Mouse (Mus musculus): Measurements from ENCODE around the gene Gm10722. TPM values are rescaled to one million over a fixed set of nuclear protein-coding genes. Genes with fewer than 3 reads are reported as not detected.
"Not testable (repeated sequence)": the region's sequence is repeated elsewhere in the genome, so short reads cannot be mapped to it uniquely, and the experiment has no call there.

Gm10722 gene
- polyA plus RNA-seq (2016; fragmentation: Nextera tagmentation; extraction: Ambion mirVana): not detected in 2 replicates

- H3K27ac ChIP-seq (ENCODE audit: poor library complexity, severe bottlenecking); ATAC-seq (ENCODE audit: insufficient number of reproducible peaks, low FRiP score): not testable (repeated sequence)
- 66% methylated on average over 12 of the region's 12 CpGs for whole genome bisulfite sequencing
Measured at GRCm38 (mm10) chr9:3000445-3000972, at the start of gene Gm10722. Gm10722 (plus strand) TSS chr9:3000922.

GRCm38 (mm10) chr9:3001006-3001405 lies 284 bp downstream of the Gm10722 start:
- H3K27ac ChIP-seq (ENCODE audit: poor library complexity, severe bottlenecking); H3K4me3 ChIP-seq; H3K4me1 ChIP-seq (replicated peaks); H3K9ac ChIP-seq; H3K9me3 ChIP-seq (replicated peaks); H3K4me2 ChIP-seq; ATAC-seq (ENCODE audit: insufficient number of reproducible peaks, low FRiP score); H3K36me3 ChIP-seq; H3K27me3 ChIP-seq (replicated peaks): not testable (repeated sequence)
- 61% methylated on average over 8 of the region's 8 CpGs for WGBS

More at GRCm38 (mm10) chr9:3000445-3000972, at the start of gene Gm10722:
- not testable (repeated sequence) for H3K36me3 ChIP-seq; H3K9me3 ChIP-seq (replicated peaks); H3K27me3 ChIP-seq (replicated peaks); H3K4me3 ChIP-seq; H3K4me2 ChIP-seq; H3K9ac ChIP-seq; H3K4me1 ChIP-seq (replicated peaks)

GRCm38 (mm10) chr9:3001948-3002659 lies 1.4 kb downstream of the Gm10722 start:
- WGBS: 64% methylated on average over 9 of the region's 11 CpGs
- H3K27me3 ChIP-seq (replicated peaks); H3K4me1 ChIP-seq (replicated peaks); H3K4me3 ChIP-seq; H3K9ac ChIP-seq; H3K4me2 ChIP-seq; H3K9me3 ChIP-seq (replicated peaks); H3K36me3 ChIP-seq: not testable (repeated sequence)
- H3K27ac ChIP-seq (ENCODE audit: poor library complexity, severe bottlenecking): 0 out of 2 replicates have a peak overlapping the region, but pooled peaks have one; percentile 0
- peak; percentile 86 for ATAC-seq (ENCODE audit: insufficient number of reproducible peaks, low FRiP score)

GRCm38 (mm10) chr9:3002794-3003396 lies 2.2 kb downstream of the Gm10722 start, which contains the start of gene Gm11168:
Gm11168 (plus strand) TSS chr9:3003346.
- H3K4me2 ChIP-seq; H3K4me1 ChIP-seq (replicated peaks); H3K9me3 ChIP-seq (replicated peaks); H3K27me3 ChIP-seq (replicated peaks); H3K4me3 ChIP-seq; H3K36me3 ChIP-seq; ATAC-seq (ENCODE audit: insufficient number of reproducible peaks, low FRiP score); H3K9ac ChIP-seq: not testable (repeated sequence)
- 69% methylated on average over 6 of the region's 14 CpGs for WGBS
- 0 out of 2 replicates have a peak within 1 kb of the TSS, but pooled peaks have one; percentile 0 for H3K27ac ChIP-seq (ENCODE audit: poor library complexity, severe bottlenecking)

- not testable (repeated sequence) for H3K4me1 ChIP-seq (replicated peaks); H3K36me3 ChIP-seq; ATAC-seq (ENCODE audit: insufficient number of reproducible peaks, low FRiP score); H3K27me3 ChIP-seq (replicated peaks); H3K9ac ChIP-seq; H3K27ac ChIP-seq (ENCODE audit: poor library complexity, severe bottlenecking); H3K4me3 ChIP-seq; H3K9me3 ChIP-seq (replicated peaks); H3K4me2 ChIP-seq
- WGBS: 76% methylated on average over 1 of the region's 5 CpGs
Measured at GRCm38 (mm10) chr9:3006179-3006578, 5.5 kb downstream of the Gm10722 start.

GRCm38 (mm10) chr9:3006636-3007035 lies 5.9 kb downstream of the Gm10722 start:
- not testable (repeated sequence) for H3K9me3 ChIP-seq (replicated peaks); H3K4me2 ChIP-seq; H3K4me3 ChIP-seq; H3K27me3 ChIP-seq (replicated peaks); H3K4me1 ChIP-seq (replicated peaks); H3K36me3 ChIP-seq; H3K27ac ChIP-seq (ENCODE audit: poor library complexity, severe bottlenecking); H3K9ac ChIP-seq
- peak; percentile 79 for ATAC-seq (ENCODE audit: insufficient number of reproducible peaks, low FRiP score)
- 66% methylated on average over 8 of the region's 8 CpGs for WGBS

GRCm38 (mm10) chr9:3007272-3007671 lies 6.5 kb downstream of the Gm10722 start:
- ATAC-seq (ENCODE audit: insufficient number of reproducible peaks, low FRiP score); H3K4me3 ChIP-seq; H3K9me3 ChIP-seq (replicated peaks); H3K4me2 ChIP-seq; H3K4me1 ChIP-seq (replicated peaks); H3K36me3 ChIP-seq; H3K27me3 ChIP-seq (replicated peaks); H3K9ac ChIP-seq; H3K27ac ChIP-seq (ENCODE audit: poor library complexity, severe bottlenecking): not testable (repeated sequence)
- 76% methylated on average over 8 of the region's 9 CpGs for WGBS

- H3K36me3 ChIP-seq; H3K27me3 ChIP-seq (replicated peaks); H3K4me3 ChIP-seq; H3K9me3 ChIP-seq (replicated peaks); H3K9ac ChIP-seq; H3K27ac ChIP-seq (ENCODE audit: poor library complexity, severe bottlenecking); H3K4me2 ChIP-seq; H3K4me1 ChIP-seq (replicated peaks): not testable (repeated sequence)
- no CpG with 5 or more reads among the region's 5 CpGs for WGBS
- peak; percentile 37 for ATAC-seq (ENCODE audit: insufficient number of reproducible peaks, low FRiP score)
Measured at GRCm38 (mm10) chr9:3009331-3009730, 8.6 kb downstream of the Gm10722 start.

- H3K36me3 ChIP-seq; ATAC-seq (ENCODE audit: insufficient number of reproducible peaks, low FRiP score); H3K4me3 ChIP-seq; H3K9me3 ChIP-seq (replicated peaks); H3K4me1 ChIP-seq (replicated peaks); H3K9ac ChIP-seq; H3K27ac ChIP-seq (ENCODE audit: poor library complexity, severe bottlenecking); H3K27me3 ChIP-seq (replicated peaks); H3K4me2 ChIP-seq: not testable (repeated sequence)
- whole genome bisulfite sequencing: 84% methylated on average over 3 of the region's 7 CpGs
Measured at GRCm38 (mm10) chr9:3012054-3012621, 11.4 kb downstream of the Gm10722 start.

- not testable (repeated sequence) for H3K36me3 ChIP-seq; H3K27me3 ChIP-seq (replicated peaks); H3K27ac ChIP-seq (ENCODE audit: poor library complexity, severe bottlenecking); H3K4me1 ChIP-seq (replicated peaks); H3K9me3 ChIP-seq (replicated peaks); H3K4me3 ChIP-seq; H3K4me2 ChIP-seq; H3K9ac ChIP-seq
- peak; percentile 63 for ATAC-seq (ENCODE audit: insufficient number of reproducible peaks, low FRiP score)
- no CpG with 5 or more reads among the region's 11 CpGs for WGBS
Measured at GRCm38 (mm10) chr9:3012733-3013279, 12.1 kb downstream of the Gm10722 start, which contains the start of gene Gm10721. Gm10721 (plus strand) TSS chr9:3013140.

- 64% methylated on average over 5 of the region's 9 CpGs for WGBS
- H3K27me3 ChIP-seq (replicated peaks): not testable (repeated sequence)
Measured at GRCm38 (mm10) chr9:3015354-3015753, 14.6 kb downstream of the Gm10722 start, which contains the start of gene Gm10720. Gm10720 (plus strand) TSS chr9:3015654.

More at GRCm38 (mm10) chr9:3015354-3015753, 14.6 kb downstream of the Gm10722 start, which contains the start of gene Gm10720:
- not testable (repeated sequence) for H3K4me3 ChIP-seq; H3K36me3 ChIP-seq; H3K9ac ChIP-seq; H3K9me3 ChIP-seq (replicated peaks); H3K4me1 ChIP-seq (replicated peaks); H3K27ac ChIP-seq (ENCODE audit: poor library complexity, severe bottlenecking); H3K4me2 ChIP-seq; ATAC-seq (ENCODE audit: insufficient number of reproducible peaks, low FRiP score)

All from heart, embryonic 12.5 days (tissue).